Mouse (Mus musculus): ENCODE results near the gene Fcer1g. TPM values are rescaled to one million over a fixed set of nuclear protein-coding genes. Genes with fewer than 3 reads are reported as not detected.

Gene Fcer1g
- polyA plus RNA-seq, 1 experiment from 2014 or later = 12.0 TPM

- H3K27me3 ChIP-seq (ENCODE audit: poor library complexity, severe bottlenecking) = peaks cover 3% of the 10 kb centered on the region
- H3K36me3 ChIP-seq (replicated peaks) = peaks cover 10% of the 10 kb centered on the region
- 70% methylated on average over 10 of the region's 10 CpGs for whole genome bisulfite sequencing
- no peak for DNase-seq (ENCODE audit: extremely low spot score, low spot score)
- H3K27ac ChIP-seq = no peak within 1 kb of the TSS; the same call in 1 of the 2 replicates
- H3K4me1 ChIP-seq = peaks cover 16% of the 10 kb centered on the region
- H3K4me3 ChIP-seq = no peak within 1 kb of the TSS
- H3K9me3 ChIP-seq = no peaks in the 10 kb centered on the region
Measured at GRCm38 (mm10) chr1:171213801-171214496, 20.2 kb downstream of the Fcer1g start, which contains the start of gene Nr1i3. TSS of gene Nr1i3 (plus strand) at chr1:171213970.

GRCm38 (mm10) chr1:171212854-171213253, 21.3 kb downstream of the Fcer1g start:
- H3K27ac ChIP-seq = no peak overlapping the region
- no peak for DNase-seq (ENCODE audit: extremely low spot score, low spot score)
- H3K27me3 ChIP-seq (ENCODE audit: poor library complexity, severe bottlenecking) = peaks cover 3% of the 10 kb centered on the region
- 52% methylated on average over 3 of the region's 3 CpGs for WGBS
- no peak overlapping the region for H3K4me3 ChIP-seq
- H3K4me1 ChIP-seq = peaks cover 16% of the 10 kb centered on the region
- H3K9me3 ChIP-seq = no peaks in the 10 kb centered on the region
- H3K36me3 ChIP-seq (replicated peaks) = no peaks in the 10 kb centered on the region

- H3K9me3 ChIP-seq = no peaks in the 10 kb centered on the region
- WGBS = 22% methylated on average over 4 of the region's 4 CpGs
- H3K27ac ChIP-seq = no peak overlapping the region
Measured at GRCm38 (mm10) chr1:171209409-171209808, 24.8 kb downstream of the Fcer1g start.

GRCm38 (mm10) chr1:171205704-171206493, 28.3 kb downstream of the Fcer1g start:
- 75% methylated on average over 6 of the region's 6 CpGs for WGBS
- Histone ChIP-seq H3K27me3 (ENCODE audit: poor library complexity, severe bottlenecking) (peaks cover 4% of the 10 kb centered on the region), H3K4me3 (no peak overlapping the region), H3K4me1 (peaks cover 16% of the 10 kb centered on the region), H3K36me3 (replicated peaks) (no peaks in the 10 kb centered on the region), H3K9me3 (no peaks in the 10 kb centered on the region), H3K27ac (no peak overlapping the region)
- DNase-seq (ENCODE audit: extremely low spot score, low spot score) = no peak

More at GRCm38 (mm10) chr1:171209409-171209808, 24.8 kb downstream of the Fcer1g start:
- Histone ChIP-seq H3K36me3 (replicated peaks) (no peaks in the 10 kb centered on the region), H3K4me1 (peaks cover 22% of the 10 kb centered on the region), H3K4me3 (no peak overlapping the region), H3K27me3 (ENCODE audit: poor library complexity, severe bottlenecking) (peaks cover 3% of the 10 kb centered on the region)
- DNase-seq (ENCODE audit: extremely low spot score, low spot score) = no peak

- Histone ChIP-seq H3K4me3 (no peak overlapping the region), H3K36me3 (replicated peaks) (no peaks in the 10 kb centered on the region), H3K9me3 (no peaks in the 10 kb centered on the region), H3K27ac (no peak overlapping the region), H3K4me1 (peaks cover 11% of the 10 kb centered on the region), H3K27me3 (ENCODE audit: poor library complexity, severe bottlenecking) (peaks cover 9% of the 10 kb centered on the region; the same call in 1 of the 2 replicates)
- DNase-seq (ENCODE audit: extremely low spot score, low spot score) = no peak
- 68% methylated on average over 7 of the region's 7 CpGs for WGBS
Measured at GRCm38 (mm10) chr1:171204249-171204644, 29.9 kb downstream of the Fcer1g start.

- Histone ChIP-seq H3K36me3 (replicated peaks) (no peaks in the 10 kb centered on the region), H3K27ac (no peak overlapping the region), H3K4me3 (no peak overlapping the region), H3K9me3 (no peaks in the 10 kb centered on the region), H3K4me1 (peaks cover 9% of the 10 kb centered on the region; the same call in 1 of the 2 replicates), H3K27me3 (ENCODE audit: poor library complexity, severe bottlenecking) (peaks cover 15% of the 10 kb centered on the region)
- no peak for DNase-seq (ENCODE audit: extremely low spot score, low spot score)
- WGBS = 53% methylated on average over 11 of the region's 11 CpGs
Measured at GRCm38 (mm10) chr1:171203471-171204248, 30.5 kb downstream of the Fcer1g start.

GRCm38 (mm10) chr1:171200769-171201168, 33.4 kb downstream of the Fcer1g start:
- Histone ChIP-seq H3K27me3 (ENCODE audit: poor library complexity, severe bottlenecking) (peaks cover 44% of the 10 kb centered on the region), H3K4me3 (no peak overlapping the region), H3K9me3 (no peaks in the 10 kb centered on the region), H3K27ac (no peak overlapping the region), H3K36me3 (replicated peaks) (no peaks in the 10 kb centered on the region), H3K4me1 (peaks cover 10% of the 10 kb centered on the region)
- 92% methylated on average over 1 of the region's 1 CpGs for WGBS
- DNase-seq (ENCODE audit: extremely low spot score, low spot score) = no peak

- Histone ChIP-seq H3K27me3 (ENCODE audit: poor library complexity, severe bottlenecking) (peaks cover 56% of the 10 kb centered on the region), H3K36me3 (replicated peaks) (no peaks in the 10 kb centered on the region), H3K4me3 (no peak overlapping the region), H3K27ac (no peak overlapping the region), H3K9me3 (no peaks in the 10 kb centered on the region), H3K4me1 (peaks cover 22% of the 10 kb centered on the region)
- WGBS = 79% methylated on average over 1 of the region's 1 CpGs
- no peak for DNase-seq (ENCODE audit: extremely low spot score, low spot score)
Measured at GRCm38 (mm10) chr1:171199532-171199931, 34.6 kb downstream of the Fcer1g start.

- Histone ChIP-seq H3K36me3 (replicated peaks) (no peaks in the 10 kb centered on the region), H3K9me3 (no peaks in the 10 kb centered on the region), H3K27ac (no peak within 1 kb of the TSS), H3K27me3 (ENCODE audit: poor library complexity, severe bottlenecking) (peaks cover 89% of the 10 kb centered on the region), H3K4me3 (peak within 1 kb of the TSS; percentile 69), H3K4me1 (peaks cover 42% of the 10 kb centered on the region)
- WGBS = under 1% methylated on average over 33 of the region's 33 CpGs
- DNase-seq (ENCODE audit: extremely low spot score, low spot score) = peak; percentile 70
Measured at GRCm38 (mm10) chr1:171195887-171196397, 38.2 kb downstream of the Fcer1g start, which contains the start of gene Pcp4l1. TSS of gene Pcp4l1 (minus strand) at chr1:171196268.

- Histone ChIP-seq H3K27ac (no peak overlapping the region), H3K36me3 (replicated peaks) (no peaks in the 10 kb centered on the region), H3K4me3 (peak overlapping the region; percentile 69), H3K9me3 (no peaks in the 10 kb centered on the region), H3K27me3 (ENCODE audit: poor library complexity, severe bottlenecking) (peaks cover 96% of the 10 kb centered on the region), H3K4me1 (peaks cover 42% of the 10 kb centered on the region)
- DNase-seq (ENCODE audit: extremely low spot score, low spot score) = no peak
- 3% methylated on average over 20 of the region's 20 CpGs for WGBS
Measured at GRCm38 (mm10) chr1:171195046-171195822, 38.9 kb downstream of the Fcer1g start.

- peaks cover 99% of the 10 kb centered on the region for H3K27me3 ChIP-seq (ENCODE audit: poor library complexity, severe bottlenecking)
- H3K4me3 ChIP-seq = peak overlapping the region; percentile 69; the same call in 1 of the 2 replicates
- DNase-seq (ENCODE audit: extremely low spot score, low spot score) = no peak
- H3K36me3 ChIP-seq (replicated peaks) = no peaks in the 10 kb centered on the region
- H3K9me3 ChIP-seq = no peaks in the 10 kb centered on the region
- 22% methylated on average over 11 of the region's 11 CpGs for WGBS
- no peak overlapping the region for H3K27ac ChIP-seq
- H3K4me1 ChIP-seq = peaks cover 50% of the 10 kb centered on the region
Measured at GRCm38 (mm10) chr1:171193911-171194830, 40.0 kb downstream of the Fcer1g start.

All from forebrain, embryonic 10.5 days (tissue).